Mouse (Mus musculus) heart, postnatal 14 days (tissue): ENCODE measurements around the gene BC052040. TPM values are rescaled to one million over a fixed set of nuclear protein-coding genes. Genes with fewer than 3 reads are reported as not detected.

ENCODE experiments used
- DNase-seq, 2 experiments: peaks; one replicate each; pipeline ENCODE4 v3.0.0; 2021 to 2022
- intact Hi-C: fragments of 180-260 bp; cut with DNase I; formaldehyde crosslinking; loops from one replicate; pipeline ENCODE4 v1.15.1; 2025
- total RNA-seq, 2 experiments: library from RNA; stranded (reverse); gene quantifications; 2 replicates each; pipeline ENCODE4 v1.2.3; 2021

Gene BC052040
- total RNA-seq, 2 experiments from 2014 or later, result 1.7 to 2.3 TPM

DNA sequence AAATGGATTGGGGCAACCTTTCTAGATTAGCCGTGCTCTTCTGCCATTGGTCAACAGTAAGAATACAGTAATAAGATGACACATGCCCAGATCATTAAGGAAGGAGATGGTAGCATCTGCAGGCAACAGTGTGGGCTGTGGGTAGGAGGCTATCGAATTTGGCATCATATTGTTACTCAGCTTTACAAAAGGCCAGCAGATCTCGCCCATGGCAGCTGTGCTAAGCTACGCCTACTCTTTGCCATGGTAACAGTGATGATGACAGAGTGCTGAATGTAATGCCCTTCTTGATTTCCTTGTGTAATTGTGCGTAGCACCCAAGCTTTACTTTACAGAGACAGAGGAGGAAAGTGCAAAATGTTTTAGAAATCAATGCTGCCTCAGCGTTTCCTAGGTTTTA, 106.8 kb downstream of the BC052040 start:
- no peak for DNase-seq
- intact Hi-C loops, result no loop called here

GRCm38 (mm10) chr2:115693841-115694240, 112.3 kb downstream of the BC052040 start:
- intact Hi-C loops, result no loop called here
- no peak for DNase-seq

DNA sequence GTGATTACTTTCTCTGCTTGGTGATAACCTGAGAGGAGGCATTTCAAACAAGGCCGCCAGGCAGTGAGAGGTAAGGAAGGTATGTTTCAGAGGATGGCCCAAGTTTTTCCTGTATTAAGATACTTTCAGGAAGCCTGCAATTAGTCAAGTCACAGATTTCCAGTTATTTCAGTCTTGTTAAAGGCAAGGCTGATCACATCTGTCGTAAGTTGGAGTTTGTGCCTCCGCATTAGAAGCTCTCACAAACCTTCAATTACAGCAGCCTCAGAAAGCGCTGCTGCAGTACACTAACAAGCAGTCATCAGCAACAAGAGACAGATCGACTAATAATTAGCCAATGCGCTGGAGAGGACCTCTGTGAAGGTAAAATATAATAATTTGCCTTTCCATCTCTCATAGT, 112.9 kb downstream of the BC052040 start:
- intact Hi-C loops, result no loop called here
- no peak for DNase-seq

- DNase-seq, result no peak
- intact Hi-C loops, result no loop called here
These were observed 117.5 kb downstream of the BC052040 start for GRCm38 (mm10) chr2:115699032-115699431.

- DNase-seq, result no peak
- intact Hi-C loops, result no loop called here
These were observed 121.1 kb downstream of the BC052040 start for GRCm38 (mm10) chr2:115702610-115703009.

- no peak for DNase-seq
- intact Hi-C loops, result no loop called here
These were observed 136.0 kb downstream of the BC052040 start for GRCm38 (mm10) chr2:115717535-115717934.

- no peak for DNase-seq
- intact Hi-C loops, result no loop called here
These were observed 136.5 kb downstream of the BC052040 start for GRCm38 (mm10) chr2:115717980-115718379.

GRCm38 (mm10) chr2:115723452-115723851, 141.9 kb downstream of the BC052040 start:
- intact Hi-C loops, result no loop called here
- no peak for DNase-seq

DNA sequence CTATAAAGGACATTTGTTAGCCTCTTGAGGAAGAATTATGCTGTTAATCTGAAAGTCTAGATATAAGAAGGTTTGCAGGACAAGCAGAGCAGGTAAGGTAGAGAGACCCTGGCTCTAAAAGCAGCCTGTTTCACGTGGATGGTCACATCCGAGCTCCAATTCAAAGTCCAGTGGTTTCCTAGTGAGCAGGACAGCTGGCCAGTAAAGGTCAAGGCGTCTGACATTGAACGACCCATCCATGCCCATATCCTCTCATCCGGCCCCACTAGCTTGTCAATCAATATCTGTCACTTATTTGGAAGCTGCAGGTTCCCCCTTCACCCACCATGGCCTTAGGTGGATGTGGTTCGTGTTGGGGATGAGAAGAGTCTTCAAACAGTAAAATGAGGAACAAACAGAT, 142.7 kb downstream of the BC052040 start:
- intact Hi-C loops, result no loop called here
- no peak for DNase-seq

DNA sequence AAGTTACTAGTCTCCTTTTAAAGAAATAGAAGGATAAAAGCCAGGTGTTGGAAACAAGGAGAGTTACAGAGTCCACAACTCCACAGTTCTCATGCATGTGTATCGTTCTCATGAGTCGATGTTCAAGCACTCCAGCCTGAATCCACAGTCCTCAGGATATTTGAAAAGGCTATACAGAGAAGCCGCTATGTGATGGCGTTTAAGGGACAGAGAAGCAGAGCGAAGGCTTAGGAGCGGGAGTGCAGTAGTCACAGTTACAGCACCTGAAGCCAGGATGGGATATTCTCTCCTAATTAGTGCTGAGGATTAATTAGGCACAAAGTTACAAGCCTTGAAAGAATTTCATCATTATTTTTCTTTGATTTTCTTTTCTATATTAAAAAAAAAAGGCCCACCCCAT, 143.2 kb downstream of the BC052040 start:
- intact Hi-C loops, result no loop called here
- no peak for DNase-seq

DNA sequence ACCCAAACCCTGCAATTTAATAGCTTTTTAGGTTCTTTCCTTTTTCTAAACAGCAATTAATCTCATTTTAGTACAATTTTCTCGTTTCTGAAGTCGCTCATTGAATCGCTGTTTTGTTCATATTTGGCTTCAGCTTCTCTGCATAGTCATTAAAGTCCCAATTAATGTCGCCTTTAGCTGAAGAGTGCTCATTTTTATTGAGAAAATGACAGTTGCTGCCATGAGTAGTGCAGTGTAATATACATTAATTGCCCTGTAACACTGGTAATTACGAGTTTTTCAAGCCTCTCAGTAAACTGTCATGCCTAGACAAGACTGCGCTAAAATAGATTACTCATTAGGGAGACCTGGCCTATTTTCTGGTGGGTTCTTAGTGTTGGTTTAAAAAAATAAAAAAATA, 144.0 kb downstream of the BC052040 start:
- DNase-seq, result no peak
- intact Hi-C loops, result no loop called here

- no peak for DNase-seq
- intact Hi-C loops, result no loop called here
These were observed 144.4 kb downstream of the BC052040 start for GRCm38 (mm10) chr2:115725926-115726325.

GRCm38 (mm10) chr2:115726806-115727205, 145.3 kb downstream of the BC052040 start:
- no peak for DNase-seq
- intact Hi-C loops, result no loop called here

GRCm38 (mm10) chr2:115728627-115729026, 147.1 kb downstream of the BC052040 start:
- no peak for DNase-seq
- intact Hi-C loops, result no loop called here

GRCm38 (mm10) chr2:115730502-115730901, 149.0 kb downstream of the BC052040 start:
- intact Hi-C loops, result no loop called here
- DNase-seq, result no peak

DNA sequence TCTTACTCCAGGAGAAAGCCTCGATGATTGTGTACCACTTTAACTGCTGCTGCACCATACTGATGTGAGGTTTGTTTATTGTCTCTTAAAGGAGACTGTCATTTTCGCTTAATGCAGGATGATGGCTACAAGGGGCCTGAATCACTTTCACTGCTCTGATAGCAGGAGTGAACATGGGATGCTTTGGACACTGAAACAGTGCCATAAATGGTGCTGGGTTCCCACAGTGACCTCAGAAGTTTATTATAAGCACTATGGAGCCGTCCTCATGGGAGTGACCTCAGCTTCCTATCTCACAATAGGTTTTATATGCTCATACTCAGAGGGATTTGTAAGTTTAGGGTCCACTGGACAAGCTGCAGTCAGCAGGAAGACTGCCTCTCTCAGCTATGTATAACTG, 149.7 kb downstream of the BC052040 start:
- intact Hi-C loops, result no loop called here
- no peak for DNase-seq

DNA sequence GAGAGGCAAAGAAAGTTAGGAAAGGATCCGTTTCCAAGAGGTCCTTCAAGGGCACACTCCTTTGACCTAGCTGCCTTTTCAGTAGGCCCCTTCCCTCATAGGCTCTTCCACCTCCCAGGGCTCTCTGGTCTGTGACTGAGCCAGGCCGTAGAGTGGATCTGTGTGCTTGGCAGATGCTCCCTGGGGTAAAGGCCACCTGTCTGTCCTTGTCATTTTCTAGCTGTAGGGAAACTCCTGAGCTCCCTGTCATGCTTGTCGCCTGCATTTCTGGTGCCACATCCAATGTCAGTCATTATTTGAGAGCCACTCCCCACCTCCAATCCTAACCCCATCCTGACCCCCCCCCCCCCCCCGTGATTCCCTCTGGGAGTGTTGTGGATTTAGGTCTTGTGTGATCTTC, 151.1 kb downstream of the BC052040 start:
- intact Hi-C loops, result no loop called here
- no peak for DNase-seq

DNA sequence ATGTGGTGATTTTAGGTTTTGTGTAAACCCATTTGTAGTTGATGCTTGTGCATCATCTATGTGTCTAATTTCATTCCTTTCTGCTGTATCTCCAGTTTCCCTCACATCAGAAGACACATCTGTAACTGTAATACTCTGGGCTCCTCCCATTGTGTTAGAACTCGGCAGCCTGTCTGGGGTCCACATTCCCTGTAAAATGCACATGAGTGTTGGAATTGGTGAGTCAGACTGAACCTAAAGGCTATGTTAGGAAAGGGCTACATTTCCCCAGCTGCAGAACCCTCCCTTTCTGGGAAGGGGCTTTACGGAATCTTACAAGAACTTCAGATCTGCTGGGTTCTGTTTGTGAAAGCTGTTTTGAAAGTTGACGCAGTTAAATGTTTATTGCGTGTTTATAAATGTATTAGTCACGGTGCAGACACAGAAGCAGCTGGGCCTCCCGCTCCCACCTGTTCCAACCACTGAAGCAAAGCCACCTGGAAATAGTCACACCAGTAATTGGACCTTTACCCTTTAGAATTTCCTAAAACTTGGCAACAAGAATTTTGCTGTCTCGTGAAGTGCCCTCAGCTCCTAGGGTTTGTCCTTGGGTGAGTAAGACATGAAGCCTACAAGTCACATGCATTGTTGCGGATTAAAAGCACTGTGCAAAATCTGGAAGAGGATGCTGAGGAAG, 151.6 kb downstream of the BC052040 start:
- intact Hi-C loops, result no loop called here
- DNase-seq, result no peak

GRCm38 (mm10) chr2:115734850-115735249, 153.3 kb downstream of the BC052040 start:
- DNase-seq, result no peak
- intact Hi-C loops, result no loop called here

DNA sequence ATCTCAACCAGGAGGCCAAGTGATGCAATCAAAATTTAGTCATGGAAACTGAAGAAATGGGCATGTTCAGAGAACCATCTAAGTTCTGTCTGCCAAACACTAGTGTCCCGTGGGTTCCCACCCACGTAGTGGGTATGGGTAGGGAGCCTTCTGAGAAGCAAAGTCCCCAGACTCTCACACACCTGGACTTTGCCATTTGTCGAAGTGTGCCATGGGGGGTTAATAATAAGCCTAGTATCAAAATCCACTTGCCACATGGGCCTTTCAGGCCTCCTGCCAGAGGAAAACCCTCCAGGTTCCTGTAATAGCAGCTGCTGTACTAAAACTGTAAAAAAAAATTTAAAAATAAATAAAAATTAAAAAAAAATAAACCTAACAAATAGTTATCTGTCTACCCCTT, 154.9 kb downstream of the BC052040 start:
- no peak for DNase-seq
- intact Hi-C loops, result no loop called here

- intact Hi-C loops, result no loop called here
- DNase-seq, result no peak
These were observed 156.4 kb downstream of the BC052040 start for GRCm38 (mm10) chr2:115737966-115738365.

GRCm38 (mm10) chr2:115742061-115742460, 160.5 kb downstream of the BC052040 start:
- no peak for DNase-seq
- intact Hi-C loops, result no loop called here

DNA sequence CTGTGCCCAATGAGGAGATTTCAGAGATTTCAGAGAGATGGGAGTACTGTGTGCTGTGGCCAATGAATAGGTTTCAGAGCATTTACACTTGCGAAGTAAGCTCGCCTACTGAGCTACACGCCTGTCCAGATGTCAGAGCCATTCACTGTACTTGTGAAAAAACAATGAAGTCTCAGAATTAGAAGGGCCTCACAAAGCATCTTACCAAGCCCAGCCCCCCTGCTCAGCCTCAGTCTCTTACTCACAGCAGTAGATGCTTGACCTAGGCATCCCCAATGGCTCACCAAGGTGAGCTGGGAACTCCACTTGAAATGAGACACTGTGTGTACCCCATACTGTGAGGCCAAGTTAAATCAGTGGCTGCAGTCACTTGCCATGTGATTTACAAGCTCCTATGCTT, 166.1 kb downstream of the BC052040 start:
- intact Hi-C loops, result no loop called here
- no peak for DNase-seq
